Mouse (Mus musculus): ENCODE data around the gene Tmem30b. TPM values are rescaled to one million over a fixed set of nuclear protein-coding genes. Genes with fewer than 3 reads are reported as not detected.

The Tmem30b gene
- polyA plus RNA-seq, 1 experiment from 2014 or later, result 0.27 TPM

DNA sequence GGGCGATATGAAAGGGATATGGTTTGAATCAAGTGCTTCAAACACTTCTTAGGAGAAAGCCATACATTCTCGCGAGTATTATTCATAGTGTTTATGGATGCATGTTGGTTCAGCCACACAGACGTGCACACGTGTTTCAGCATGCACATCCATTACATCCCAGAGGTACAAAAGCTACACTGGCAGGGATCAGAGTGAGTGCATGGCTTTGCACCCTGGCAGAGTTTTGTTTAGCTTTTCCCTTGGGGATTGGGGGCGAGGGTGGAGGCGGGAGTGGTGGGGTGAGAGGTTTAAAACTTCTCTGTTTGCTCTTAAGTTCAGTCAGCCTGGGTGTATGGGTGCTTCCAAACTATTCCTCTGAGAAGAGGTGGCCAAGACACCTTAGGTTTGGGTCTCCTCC lies 39.7 kb upstream of the Tmem30b start:
- H3K9me3 ChIP-seq (ENCODE audit: control insufficient read depth, low read length), result no peaks in the 10 kb centered on the region
- H3K36me3 ChIP-seq (ENCODE audit: control insufficient read depth, insufficient read depth, low read length), result no peaks in the 10 kb centered on the region
- no peak for ATAC-seq (ENCODE audit: insufficient number of reproducible peaks, insufficient read depth, low FRiP score, low read depth)
- 8% methylated on average over 7 of the region's 7 CpGs for WGBS
- peak overlapping the region; percentile 94 for H3K4me2 ChIP-seq (ENCODE audit: low read length)
- H3K9ac ChIP-seq (ENCODE audit: low read length), result peak overlapping the region; percentile 92
- H3K4me3 ChIP-seq (ENCODE audit: control insufficient read depth in 1 of 2, insufficient read depth in 1 of 2, low read depth in 1 of 2, low read length in 2 of 2), result peak overlapping the region; percentile 58 to 80
- H3K27ac ChIP-seq (replicated peaks in 1 of 2; ENCODE audit: control insufficient read depth in 1 of 2, insufficient read depth in 1 of 2, low read depth in 2 of 2, low read length in 2 of 2), result no peak overlapping the region
- peaks cover 7% of the 10 kb centered on the region for H3K27me3 ChIP-seq (ENCODE audit: control insufficient read depth, insufficient read depth, low read length)
- H3K4me1 ChIP-seq (ENCODE audit: control insufficient read depth in 2 of 2, insufficient read depth in 2 of 2, low read length in 2 of 2), result 0 out of 4 replicates have a peak, but pooled peaks cover 0 to 4% of the 10 kb centered on the region in 2 experiments

DNA sequence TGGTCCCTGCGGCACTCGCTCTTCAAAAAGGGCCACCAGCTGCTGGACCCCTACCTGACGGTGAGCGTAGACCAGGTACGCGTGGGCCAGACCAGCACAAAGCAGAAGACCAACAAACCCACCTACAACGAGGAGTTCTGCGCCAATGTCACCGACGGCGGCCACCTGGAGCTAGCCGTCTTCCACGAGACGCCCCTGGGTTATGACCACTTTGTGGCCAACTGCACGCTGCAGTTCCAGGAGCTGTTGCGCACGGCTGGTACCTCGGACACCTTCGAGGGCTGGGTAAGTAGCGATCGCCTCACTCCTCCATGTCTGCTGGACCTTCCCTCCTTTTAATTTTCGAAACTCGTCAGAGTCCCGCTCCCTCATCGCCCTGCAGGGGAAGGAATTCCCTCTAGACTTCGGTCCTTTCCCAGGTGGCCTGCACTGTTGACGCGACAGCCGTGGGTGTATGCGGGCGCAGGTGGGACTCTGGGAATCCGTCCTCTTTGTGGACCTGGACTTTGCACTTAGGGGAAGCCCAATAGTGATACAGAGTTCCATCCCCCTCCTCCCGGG lies 39.1 kb upstream of the Tmem30b start:
- Histone ChIP-seq H3K4me1 (ENCODE audit: control insufficient read depth in 2 of 2, insufficient read depth in 2 of 2, low read length in 2 of 2) (0 out of 4 replicates have a peak, but pooled peaks cover 0 to 4% of the 10 kb centered on the region in 2 experiments), H3K36me3 (ENCODE audit: control insufficient read depth, insufficient read depth, low read length) (no peaks in the 10 kb centered on the region), H3K9ac (ENCODE audit: low read length) (peak overlapping the region; percentile 92), H3K27me3 (ENCODE audit: control insufficient read depth, insufficient read depth, low read length) (peaks cover 7% of the 10 kb centered on the region), H3K27ac (replicated peaks in 1 of 2; ENCODE audit: control insufficient read depth in 1 of 2, insufficient read depth in 1 of 2, low read depth in 2 of 2, low read length in 2 of 2) (peak overlapping the region; percentile 44 to 86), H3K9me3 (ENCODE audit: control insufficient read depth, low read length) (no peaks in the 10 kb centered on the region), H3K4me2 (ENCODE audit: low read length) (peak overlapping the region; percentile 94), H3K4me3 (ENCODE audit: control insufficient read depth in 1 of 2, insufficient read depth in 1 of 2, low read depth in 1 of 2, low read length in 2 of 2) (peak overlapping the region; percentile 58 to 80)
- WGBS, result 0% methylated on average over 33 of the region's 33 CpGs
- ATAC-seq (ENCODE audit: insufficient number of reproducible peaks, insufficient read depth, low FRiP score, low read depth), result no peak

DNA sequence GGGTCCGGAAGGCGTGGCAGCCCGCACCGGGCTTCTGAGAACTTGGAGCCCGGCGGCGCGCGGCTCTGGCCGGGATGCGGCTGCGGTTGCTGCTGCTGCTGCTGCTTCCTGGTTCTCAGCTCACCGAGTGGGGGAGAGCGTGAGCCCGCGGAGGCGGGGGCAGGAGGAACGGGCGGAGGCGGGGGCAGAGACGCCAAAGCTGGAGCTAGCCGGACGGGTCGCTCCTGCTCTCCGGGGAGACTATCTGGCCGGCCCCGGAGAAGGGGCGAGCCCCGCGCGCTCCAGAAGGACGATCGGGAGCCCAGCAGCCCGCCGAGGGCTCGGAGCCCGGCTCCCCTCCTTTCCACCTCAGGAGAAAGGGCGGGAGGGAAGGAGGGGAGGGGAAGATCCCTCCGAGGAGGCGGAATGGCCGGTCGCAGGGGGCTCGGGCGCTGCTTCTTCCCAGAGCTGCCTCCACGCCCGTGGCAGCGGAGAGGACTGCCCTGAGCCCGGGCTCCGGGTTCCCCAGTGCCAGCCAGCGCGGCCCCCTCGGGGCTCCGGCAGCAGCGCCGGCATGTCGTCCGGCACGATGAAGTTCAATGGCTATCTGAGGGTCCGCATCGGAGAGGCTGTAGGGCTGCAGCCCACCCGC lies 38.5 kb upstream of the Tmem30b start, which contains the start of gene Prkch:
Gene Prkch, plus strand, starts transcription at position 187 of the 631 bp plus-strand sequence.
- Histone ChIP-seq H3K9ac (ENCODE audit: low read length) (peak within 1 kb of the TSS; percentile 92), H3K27ac (replicated peaks in 1 of 2; ENCODE audit: control insufficient read depth in 1 of 2, insufficient read depth in 1 of 2, low read depth in 2 of 2, low read length in 2 of 2) (peak within 1 kb of the TSS; percentile 69 to 86), H3K27me3 (ENCODE audit: control insufficient read depth, insufficient read depth, low read length) (peaks cover 7% of the 10 kb centered on the region), H3K4me1 (ENCODE audit: control insufficient read depth in 2 of 2, insufficient read depth in 2 of 2, low read length in 2 of 2) (0 out of 4 replicates have a peak, but pooled peaks cover 0 to 4% of the 10 kb centered on the region in 2 experiments), H3K36me3 (ENCODE audit: control insufficient read depth, insufficient read depth, low read length) (no peaks in the 10 kb centered on the region), H3K4me2 (ENCODE audit: low read length) (peak within 1 kb of the TSS; percentile 94), H3K9me3 (ENCODE audit: control insufficient read depth, low read length) (no peaks in the 10 kb centered on the region), H3K4me3 (ENCODE audit: control insufficient read depth in 1 of 2, insufficient read depth in 1 of 2, low read depth in 1 of 2, low read length in 2 of 2) (peak within 1 kb of the TSS; percentile 58 to 80)
- ATAC-seq (ENCODE audit: insufficient number of reproducible peaks, insufficient read depth, low FRiP score, low read depth), result peak; percentile 80
- WGBS, result under 1% methylated on average over 58 of the region's 61 CpGs

DNA sequence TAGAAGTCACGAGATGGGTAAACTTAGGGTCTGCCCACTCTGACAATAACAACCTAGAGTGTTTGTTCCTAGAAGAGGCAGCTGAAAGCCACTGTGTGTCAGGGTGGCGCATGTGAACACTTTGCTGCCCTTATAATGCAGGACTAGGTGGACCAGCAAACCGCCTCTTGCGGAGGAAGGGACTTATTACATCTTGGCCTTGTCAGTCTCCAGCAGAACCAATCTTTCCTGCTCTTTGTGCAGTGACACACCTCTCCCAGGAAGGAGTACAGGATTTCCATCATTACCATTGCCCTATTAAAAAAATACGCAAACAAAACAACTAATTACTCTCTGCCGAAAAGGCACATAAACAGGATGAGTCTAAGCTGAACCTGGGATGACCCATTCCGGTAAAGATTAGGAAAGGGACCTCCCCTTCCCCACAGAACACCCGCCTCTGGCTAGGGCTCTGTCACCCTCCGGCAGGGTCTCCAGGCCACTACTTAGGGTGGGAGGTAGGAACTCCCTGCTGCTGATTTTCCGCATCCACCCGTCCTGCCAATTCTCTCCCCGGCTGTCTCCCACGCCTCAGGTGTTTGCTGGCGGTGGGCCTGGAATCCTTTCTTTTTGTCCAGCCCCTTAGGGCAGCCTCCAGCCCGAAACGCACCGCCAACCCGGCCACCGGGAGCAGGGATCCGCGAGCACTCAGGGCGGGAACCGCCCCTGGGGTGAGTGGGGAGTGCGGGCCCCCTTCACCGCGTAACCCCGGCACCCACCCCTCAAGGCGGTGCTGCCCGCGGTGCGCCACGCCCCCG lies 37.8 kb upstream of the Tmem30b start:
- Histone ChIP-seq H3K4me3 (ENCODE audit: control insufficient read depth in 1 of 2, insufficient read depth in 1 of 2, low read depth in 1 of 2, low read length in 2 of 2) (peak overlapping the region; percentile 58 to 80), H3K27me3 (ENCODE audit: control insufficient read depth, insufficient read depth, low read length) (peaks cover 7% of the 10 kb centered on the region), H3K4me1 (ENCODE audit: control insufficient read depth in 2 of 2, insufficient read depth in 2 of 2, low read length in 2 of 2) (0 out of 4 replicates have a peak, but pooled peaks cover 0 to 4% of the 10 kb centered on the region in 2 experiments), H3K4me2 (ENCODE audit: low read length) (peak overlapping the region; percentile 94), H3K27ac (replicated peaks in 1 of 2; ENCODE audit: control insufficient read depth in 1 of 2, insufficient read depth in 1 of 2, low read depth in 2 of 2, low read length in 2 of 2) (peak overlapping the region; percentile 69 to 86), H3K9ac (ENCODE audit: low read length) (peak overlapping the region; percentile 92), H3K9me3 (ENCODE audit: control insufficient read depth, low read length) (no peaks in the 10 kb centered on the region), H3K36me3 (ENCODE audit: control insufficient read depth, insufficient read depth, low read length) (no peaks in the 10 kb centered on the region)
- no peak for ATAC-seq (ENCODE audit: insufficient number of reproducible peaks, insufficient read depth, low FRiP score, low read depth)
- WGBS, result 6% methylated on average over 24 of the region's 33 CpGs

DNA sequence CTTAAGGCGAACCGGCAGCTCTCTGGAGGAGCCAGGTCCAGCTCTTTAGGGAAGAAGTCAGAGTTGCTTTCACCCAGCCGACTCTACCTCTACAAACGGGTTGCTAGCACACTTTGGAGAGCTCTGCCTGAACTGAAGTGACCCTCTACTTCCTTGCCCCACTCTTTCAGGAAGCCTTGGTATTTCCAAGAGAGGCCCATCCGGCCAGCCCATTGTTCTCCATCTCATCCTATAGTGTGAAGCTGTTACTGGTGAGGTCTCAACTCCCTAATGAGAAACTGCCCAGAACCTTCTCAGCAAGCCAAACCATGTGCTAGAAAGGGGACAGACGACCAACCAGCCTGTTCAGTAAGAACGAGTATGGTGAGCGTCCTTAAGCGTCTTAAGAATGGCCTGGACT lies 37.1 kb upstream of the Tmem30b start:
- Histone ChIP-seq H3K27me3 (ENCODE audit: control insufficient read depth, insufficient read depth, low read length) (peaks cover 7% of the 10 kb centered on the region), H3K4me2 (ENCODE audit: low read length) (peak overlapping the region; percentile 94), H3K9ac (ENCODE audit: low read length) (no peak overlapping the region), H3K27ac (replicated peaks in 1 of 2; ENCODE audit: control insufficient read depth in 1 of 2, insufficient read depth in 1 of 2, low read depth in 2 of 2, low read length in 2 of 2) (peak overlapping the region; percentile 69 to 86), H3K36me3 (ENCODE audit: control insufficient read depth, insufficient read depth, low read length) (no peaks in the 10 kb centered on the region), H3K9me3 (ENCODE audit: control insufficient read depth, low read length) (no peaks in the 10 kb centered on the region), H3K4me1 (ENCODE audit: control insufficient read depth in 2 of 2, insufficient read depth in 2 of 2, low read length in 2 of 2) (0 out of 4 replicates have a peak, but pooled peaks cover 0 to 4% of the 10 kb centered on the region in 2 experiments), H3K4me3 (ENCODE audit: control insufficient read depth in 1 of 2, insufficient read depth in 1 of 2, low read depth in 1 of 2, low read length in 2 of 2) (no peak overlapping the region)
- WGBS, result 69% methylated on average over 9 of the region's 9 CpGs
- ATAC-seq (ENCODE audit: insufficient number of reproducible peaks, insufficient read depth, low FRiP score, low read depth), result no peak

GRCm38 (mm10) chr12:73580811-73581210 lies 34.6 kb upstream of the Tmem30b start:
- H3K36me3 ChIP-seq (ENCODE audit: control insufficient read depth, insufficient read depth, low read length), result no peaks in the 10 kb centered on the region
- no peak overlapping the region for H3K9ac ChIP-seq (ENCODE audit: low read length)
- H3K4me3 ChIP-seq (ENCODE audit: control insufficient read depth in 1 of 2, insufficient read depth in 1 of 2, low read depth in 1 of 2, low read length in 2 of 2), result no peak overlapping the region
- H3K4me1 ChIP-seq (ENCODE audit: control insufficient read depth in 2 of 2, insufficient read depth in 2 of 2, low read length in 2 of 2), result 0 out of 4 replicates have a peak, but pooled peaks cover 0 to 4% of the 10 kb centered on the region in 2 experiments
- H3K4me2 ChIP-seq (ENCODE audit: low read length), result no peak overlapping the region
- 75% methylated on average over 7 of the region's 7 CpGs for WGBS
- no peaks in the 10 kb centered on the region for H3K9me3 ChIP-seq (ENCODE audit: control insufficient read depth, low read length)
- no peak for ATAC-seq (ENCODE audit: insufficient number of reproducible peaks, insufficient read depth, low FRiP score, low read depth)
- no peaks in the 10 kb centered on the region for H3K27me3 ChIP-seq (ENCODE audit: control insufficient read depth, insufficient read depth, low read length)
- H3K27ac ChIP-seq (replicated peaks in 1 of 2; ENCODE audit: control insufficient read depth in 1 of 2, insufficient read depth in 1 of 2, low read depth in 2 of 2, low read length in 2 of 2), result no peak overlapping the region

GRCm38 (mm10) chr12:73578141-73578540 lies 31.9 kb upstream of the Tmem30b start:
- Histone ChIP-seq H3K4me1 (ENCODE audit: control insufficient read depth in 2 of 2, insufficient read depth in 2 of 2, low read length in 2 of 2) (peaks cover 5% of the 10 kb centered on the region in 2 experiments), H3K4me3 (ENCODE audit: control insufficient read depth in 1 of 2, insufficient read depth in 1 of 2, low read depth in 1 of 2, low read length in 2 of 2) (no peak overlapping the region), H3K27ac (replicated peaks in 1 of 2; ENCODE audit: control insufficient read depth in 1 of 2, insufficient read depth in 1 of 2, low read depth in 2 of 2, low read length in 2 of 2) (no peak overlapping the region), H3K9ac (ENCODE audit: low read length) (no peak overlapping the region), H3K9me3 (ENCODE audit: control insufficient read depth, low read length) (no peaks in the 10 kb centered on the region), H3K27me3 (ENCODE audit: control insufficient read depth, insufficient read depth, low read length) (no peaks in the 10 kb centered on the region), H3K4me2 (ENCODE audit: low read length) (no peak overlapping the region), H3K36me3 (ENCODE audit: control insufficient read depth, insufficient read depth, low read length) (no peaks in the 10 kb centered on the region)
- no peak for ATAC-seq (ENCODE audit: insufficient number of reproducible peaks, insufficient read depth, low FRiP score, low read depth)
- 56% methylated on average over 6 of the region's 6 CpGs for WGBS

All from heart, embryonic 14.5 days (tissue).